Mouse (Mus musculus) embryonic fibroblast, embryonic 13.5 days (primary cell): ENCODE data around the gene Cpne5. TPM values are rescaled to one million over a fixed set of nuclear protein-coding genes. Genes with fewer than 3 reads are reported as not detected.

Experiments
- H3K27ac ChIP-seq: 2 replicates; pipeline ENCODE4 v1.5.1; 2012; ENCODE audit warnings: low read length, control low read depth, inconsistent platforms; ENCODE audit not compliant: insufficient read depth
- H3K4me1 ChIP-seq: 2 replicates; pipeline ENCODE4 v1.6.1; 2011; ENCODE audit warnings: low read length; ENCODE audit not compliant: control insufficient read depth, insufficient read depth
- H3K4me3 ChIP-seq: 2 replicates; pipeline ENCODE4 v1.5.1; 2011; ENCODE audit warnings: mild to moderate bottlenecking, control low read depth, low read length; ENCODE audit not compliant: insufficient read depth
- CTCF ChIP-seq: IDR thresholded peaks from 2 replicates; pipeline ENCODE4 v1.5.1; 2011; ENCODE audit warnings: mild to moderate bottlenecking, control low read depth, low read length, moderate library complexity, borderline replicate concordance; ENCODE audit not compliant: insufficient read depth
- POLR2A ChIP-seq: IDR thresholded peaks from 2 replicates; pipeline ENCODE4 v1.6.1; 2011; ENCODE audit warnings: low read depth, mild to moderate bottlenecking, control low read depth, low read length, moderate library complexity
- polyA plus RNA-seq: library from polyadenylated mRNA; stranded (reverse); fragments of >200 nt; gene quantifications from 2 replicates; pipeline ENCODE4 v1.2.4, GENCODE M21; 2011; ENCODE audit warnings: low read depth; ENCODE audit not compliant: missing spikeins, insufficient read length

The Cpne5 gene
- polyA plus RNA-seq, 1 experiment, result not detected

GRCm38 (mm10) chr17:29173165-29173564 is 64.8 kb downstream of the Cpne5 start:
- TF ChIP-seq POLR2A (no peak), CTCF (no peak)
- Histone ChIP-seq H3K4me1 (no peaks in the 10 kb centered on the region), H3K4me3 (no peak overlapping the region), H3K27ac (no peak overlapping the region)

GRCm38 (mm10) chr17:29172062-29172461 is 65.9 kb downstream of the Cpne5 start:
- Histone ChIP-seq H3K4me3 (no peak overlapping the region), H3K4me1 (no peaks in the 10 kb centered on the region), H3K27ac (no peak overlapping the region)
- TF ChIP-seq CTCF, result no peak
- TF ChIP-seq POLR2A, result no peak

- Histone ChIP-seq H3K27ac (no peak overlapping the region), H3K4me3 (no peak overlapping the region), H3K4me1 (no peaks in the 10 kb centered on the region)
- TF ChIP-seq CTCF (peak; percentile 92), POLR2A (no peak)
These were observed 66.8 kb downstream of the Cpne5 start for GRCm38 (mm10) chr17:29171001-29171772.

GRCm38 (mm10) chr17:29170431-29171000 is 67.5 kb downstream of the Cpne5 start:
- no peak overlapping the region for H3K27ac ChIP-seq
- TF ChIP-seq POLR2A (no peak), CTCF (no peak)
- H3K4me1 ChIP-seq, result no peaks in the 10 kb centered on the region
- no peak overlapping the region for H3K4me3 ChIP-seq

- H3K27ac ChIP-seq, result no peak overlapping the region
- TF ChIP-seq CTCF (peak; percentile 40; the same call in 1 of the 2 replicates), POLR2A (no peak)
- no peaks in the 10 kb centered on the region for H3K4me1 ChIP-seq
- no peak overlapping the region for H3K4me3 ChIP-seq
These were observed 68.9 kb downstream of the Cpne5 start for GRCm38 (mm10) chr17:29168996-29169601.

- no peak overlapping the region for H3K27ac ChIP-seq
- TF ChIP-seq POLR2A, result no peak
- no peak overlapping the region for H3K4me3 ChIP-seq
- no peaks in the 10 kb centered on the region for H3K4me1 ChIP-seq
These were observed 69.5 kb downstream of the Cpne5 start for GRCm38 (mm10) chr17:29168438-29168837.

- H3K4me3 ChIP-seq, result no peak overlapping the region
- H3K27ac ChIP-seq, result no peak overlapping the region
- no peaks in the 10 kb centered on the region for H3K4me1 ChIP-seq
- TF ChIP-seq CTCF (no peak), POLR2A (no peak)
These were observed 70.6 kb downstream of the Cpne5 start for GRCm38 (mm10) chr17:29167371-29167770.

- H3K4me3 ChIP-seq, result no peak overlapping the region
- no peaks in the 10 kb centered on the region for H3K4me1 ChIP-seq
- TF ChIP-seq CTCF, result no peak
- TF ChIP-seq POLR2A, result no peak
- H3K27ac ChIP-seq, result no peak overlapping the region
These were observed 71.9 kb downstream of the Cpne5 start for GRCm38 (mm10) chr17:29165967-29166578.

- Histone ChIP-seq H3K4me1 (no peaks in the 10 kb centered on the region), H3K27ac (no peak overlapping the region), H3K4me3 (no peak overlapping the region)
- TF ChIP-seq POLR2A, result no peak
These were observed 72.5 kb downstream of the Cpne5 start for GRCm38 (mm10) chr17:29165452-29165851.

- H3K4me3 ChIP-seq, result no peak overlapping the region
- TF ChIP-seq POLR2A (no peak), CTCF (no peak)
- H3K27ac ChIP-seq, result no peak overlapping the region
- no peaks in the 10 kb centered on the region for H3K4me1 ChIP-seq
These were observed 73.4 kb downstream of the Cpne5 start for GRCm38 (mm10) chr17:29164469-29165111.

GRCm38 (mm10) chr17:29162334-29162733 is 75.6 kb downstream of the Cpne5 start:
- H3K4me1 ChIP-seq, result no peaks in the 10 kb centered on the region
- H3K27ac ChIP-seq, result no peak overlapping the region
- no peak for TF ChIP-seq POLR2A
- TF ChIP-seq CTCF, result no peak
- no peak overlapping the region for H3K4me3 ChIP-seq
